Mouse (Mus musculus) neural tube, embryonic 11.5 days (tissue): Measurements from ENCODE around the gene Pdp2. TPM values are rescaled to one million over a fixed set of nuclear protein-coding genes. Genes with fewer than 3 reads are reported as not detected.
A peak's percentile ranks its signal among the peaks of the same experiment; 100 is the strongest.
"Not testable (repeated sequence)": the region's sequence is repeated elsewhere in the genome, so short reads cannot be mapped to it uniquely, and the experiment has no call there.

Source experiments
- ATAC-seq: fragments of 200-750 bp; cut with Nextera tagmentation; 2 replicates; pipeline ENCODE4 v1.8.0; 2017; ENCODE audit warnings: moderate number of reproducible peaks, mild to moderate bottlenecking, moderate TSS enrichment, moderate library complexity; ENCODE audit not compliant: insufficient read depth, low FRiP score, low TSS enrichment
- DNase-seq: peaks from one replicate; pipeline ENCODE4 v3.0.0-alpha.2; 2015; ENCODE audit warnings: low spot score
- H3K27ac ChIP-seq: fragments of 300-500 bp; sonication (generic); 2 replicates; pipeline ENCODE4 v1.5.1; 2014; ENCODE audit warnings: low read depth, mild to moderate bottlenecking, low read length
- H3K27me3 ChIP-seq: fragments of 300-500 bp; sonication (generic); 2 replicates; pipeline ENCODE4 v1.6.1; 2014; ENCODE audit warnings: mild to moderate bottlenecking, low read length, mixed read lengths; ENCODE audit not compliant: control insufficient read depth, insufficient read depth
- H3K36me3 ChIP-seq: fragments of 300-500 bp; sonication (generic); 2 replicates; pipeline ENCODE4 v1.6.1; 2014; ENCODE audit warnings: mild to moderate bottlenecking, low read length, moderate library complexity, mixed read lengths; ENCODE audit not compliant: control insufficient read depth, insufficient read depth
- H3K4me1 ChIP-seq: fragments of 300-500 bp; sonication (generic); 2 replicates; pipeline ENCODE4 v1.6.1; 2014; ENCODE audit warnings: low read length, mixed read lengths; ENCODE audit not compliant: control insufficient read depth, insufficient read depth
- H3K4me2 ChIP-seq: fragments of 300-500 bp; sonication (generic); 2 replicates; pipeline ENCODE4 v1.6.1; 2014; ENCODE audit warnings: low read depth, mild to moderate bottlenecking, moderate library complexity
- H3K4me3 ChIP-seq: fragments of 300-500 bp; sonication (generic); 2 replicates; pipeline ENCODE4 v1.5.1; 2014; ENCODE audit warnings: low read depth, low read length
- H3K9ac ChIP-seq: fragments of 300-500 bp; sonication (generic); 2 replicates; pipeline ENCODE4 v1.6.1; 2014; ENCODE audit warnings: mild to moderate bottlenecking, low read length
- H3K9me3 ChIP-seq: fragments of 300-500 bp; sonication (generic); 2 replicates; pipeline ENCODE4 v1.6.1; 2016; ENCODE audit warnings: low read length; ENCODE audit not compliant: control insufficient read depth
- WGBS: fragments of 180-500 bp; shearing (Covaris S2); extraction: QIAGEN DNeasy Blood & Tissue Kit; methylation state at CpG from one replicate; pipeline ENCODE4 v1.1.7; 2014; 5-methylcytosine and 5-hydroxymethylcytosine counted together
- polyA plus RNA-seq: library from polyadenylated mRNA; unstranded; fragments of >200 nt; fragmentation: Nextera tagmentation; extraction: Ambion mirVana; gene quantifications from 2 replicates; pipeline ENCODE4 v1.2.1, GENCODE M21; 2014

The Pdp2 gene
- polyA plus RNA-seq, 1 experiment from 2014 or later, result 20.0 TPM

- H3K9ac ChIP-seq, result no peak overlapping the region
- no peaks in the 10 kb centered on the region for H3K27me3 ChIP-seq
- 0 out of 2 replicates have a peak, but pooled peaks have one; percentile 7 for ATAC-seq
- 96% methylated on average over 5 of the region's 5 CpGs for WGBS
- H3K4me1 ChIP-seq, result no peaks in the 10 kb centered on the region
- no peak overlapping the region for H3K27ac ChIP-seq
- no peaks in the 10 kb centered on the region for H3K36me3 ChIP-seq
- no peak overlapping the region for H3K4me2 ChIP-seq
- DNase-seq, result no peak
- no peak overlapping the region for H3K4me3 ChIP-seq
- H3K9me3 ChIP-seq, result no peaks in the 10 kb centered on the region
These were observed 25.8 kb upstream of the Pdp2 start for GRCm38 (mm10) chr8:104565457-104565798.

GRCm38 (mm10) chr8:104569559-104569958 lies 21.7 kb upstream of the Pdp2 start:
- no peak overlapping the region for H3K4me2 ChIP-seq

GRCm38 (mm10) chr8:104570436-104571343 lies 20.6 kb upstream of the Pdp2 start:
- H3K4me3 ChIP-seq, result peak overlapping the region; percentile 22
- no peaks in the 10 kb centered on the region for H3K4me1 ChIP-seq
- H3K27me3 ChIP-seq, result no peaks in the 10 kb centered on the region
- H3K9ac ChIP-seq, result no peak overlapping the region
- H3K27ac ChIP-seq, result no peak overlapping the region
- peak overlapping the region; percentile 43 for H3K4me2 ChIP-seq
- WGBS, result 6% methylated on average over 26 of the region's 26 CpGs
- H3K36me3 ChIP-seq, result no peaks in the 10 kb centered on the region
- ATAC-seq, result peak; percentile 72
- DNase-seq, result peak; percentile 89
- H3K9me3 ChIP-seq, result no peaks in the 10 kb centered on the region

More at GRCm38 (mm10) chr8:104569559-104569958, 21.7 kb upstream of the Pdp2 start:
- DNase-seq (no peak), ATAC-seq (no peak)
- WGBS, result 58% methylated on average over 1 of the region's 1 CpGs
- H3K9me3 ChIP-seq, result no peaks in the 10 kb centered on the region
- H3K4me1 ChIP-seq, result no peaks in the 10 kb centered on the region
- no peak overlapping the region for H3K9ac ChIP-seq
- H3K36me3 ChIP-seq, result no peaks in the 10 kb centered on the region
- H3K27ac ChIP-seq, result no peak overlapping the region
- H3K4me3 ChIP-seq, result no peak overlapping the region
- H3K27me3 ChIP-seq, result no peaks in the 10 kb centered on the region

GRCm38 (mm10) chr8:104576820-104577219 lies 14.4 kb upstream of the Pdp2 start:
- no peak overlapping the region for H3K4me3 ChIP-seq
- no peak overlapping the region for H3K4me2 ChIP-seq
- DNase-seq (no peak), ATAC-seq (no peak)
- WGBS, result 94% methylated on average over 3 of the region's 3 CpGs
- H3K9ac ChIP-seq, result no peak overlapping the region
- no peaks in the 10 kb centered on the region for H3K9me3 ChIP-seq
- H3K27ac ChIP-seq, result no peak overlapping the region
- H3K27me3 ChIP-seq, result no peaks in the 10 kb centered on the region
- no peaks in the 10 kb centered on the region for H3K36me3 ChIP-seq
- H3K4me1 ChIP-seq, result no peaks in the 10 kb centered on the region

- H3K4me1 ChIP-seq, H3K4me3 ChIP-seq, H3K36me3 ChIP-seq, H3K27me3 ChIP-seq, H3K27ac ChIP-seq, ATAC-seq, DNase-seq, H3K9me3 ChIP-seq, H3K4me2 ChIP-seq, H3K9ac ChIP-seq: not testable (repeated sequence)
- WGBS, result 84% methylated on average over 17 of the region's 17 CpGs
These were observed 13.6 kb upstream of the Pdp2 start for GRCm38 (mm10) chr8:104577606-104578005.

- H3K9me3 ChIP-seq, result peaks cover 3% of the 10 kb centered on the region; the same call in 1 of the 2 replicates
- ATAC-seq, result no peak
These were observed 6.7 kb upstream of the Pdp2 start for GRCm38 (mm10) chr8:104584522-104584921.

GRCm38 (mm10) chr8:104590284-104590683 lies 967 bp upstream of the Pdp2 start:
- H3K9me3 ChIP-seq, result no peaks in the 10 kb centered on the region
- peaks cover 9% of the 10 kb centered on the region for H3K36me3 ChIP-seq
- ATAC-seq (no peak), DNase-seq (no peak)
- no peak overlapping the region for H3K4me2 ChIP-seq
- H3K27ac ChIP-seq, result no peak overlapping the region
- H3K9ac ChIP-seq, result no peak overlapping the region
- H3K4me1 ChIP-seq, result 0 out of 2 replicates have a peak, but pooled peaks cover 3% of the 10 kb centered on the region
- no peak overlapping the region for H3K4me3 ChIP-seq
- 89% methylated on average over 3 of the region's 3 CpGs for WGBS
- no peaks in the 10 kb centered on the region for H3K27me3 ChIP-seq

More at GRCm38 (mm10) chr8:104584522-104584921, 6.7 kb upstream of the Pdp2 start:
- 69% methylated on average over 1 of the region's 1 CpGs for WGBS
- Histone ChIP-seq H3K9ac (no peak overlapping the region), H3K27ac (no peak overlapping the region), H3K27me3 (no peaks in the 10 kb centered on the region), H3K4me2 (no peak overlapping the region), H3K4me1 (no peaks in the 10 kb centered on the region), H3K36me3 (no peaks in the 10 kb centered on the region), H3K4me3 (no peak overlapping the region)
- DNase-seq, result no peak

GRCm38 (mm10) chr8:104591856-104592255 lies 605 bp downstream of the Pdp2 start:
- DNase-seq, result no peak
- H3K27ac ChIP-seq, result no peak overlapping the region
- no peaks in the 10 kb centered on the region for H3K9me3 ChIP-seq
- peak overlapping the region; percentile 57 for H3K4me2 ChIP-seq
- H3K27me3 ChIP-seq, result no peaks in the 10 kb centered on the region
- H3K4me1 ChIP-seq, result 0 out of 2 replicates have a peak, but pooled peaks cover 3% of the 10 kb centered on the region
- ATAC-seq, result no peak
- under 1% methylated on average over 9 of the region's 9 CpGs for WGBS
- peak overlapping the region; percentile 74 for H3K4me3 ChIP-seq
- peaks cover 9% of the 10 kb centered on the region for H3K36me3 ChIP-seq
- H3K9ac ChIP-seq, result peak overlapping the region; percentile 62

- Histone ChIP-seq H3K27ac (no peak overlapping the region), H3K36me3 (peaks cover 9% of the 10 kb centered on the region), H3K4me3 (no peak overlapping the region), H3K4me2 (no peak overlapping the region; the same call in 1 of the 2 replicates), H3K27me3 (no peaks in the 10 kb centered on the region), H3K4me1 (0 out of 2 replicates have a peak, but pooled peaks cover 3% of the 10 kb centered on the region), H3K9ac (no peak overlapping the region), H3K9me3 (no peaks in the 10 kb centered on the region)
- WGBS, result 77% methylated on average over 6 of the region's 6 CpGs
- no peak for ATAC-seq
- no peak for DNase-seq
These were observed 1.3 kb downstream of the Pdp2 start for GRCm38 (mm10) chr8:104592566-104592965.
